Mouse (Mus musculus) testis, adult 2 months (tissue): ENCODE measurements at regions not wholly inside any gene's neighbourhood (a gene's known extent, or its start where the extent isn't known, plus 50 kb on each side); places are given as distances from the start of the nearest gene placed in this dataset.

Experiments
- CTCF ChIP-seq: fragments of 200-500 bp; IDR thresholded peaks from 2 replicates; pipeline ENCODE4 v1.5.1; 2012; ENCODE audit warnings: low read depth, mild to moderate bottlenecking, inconsistent platforms, low read length, moderate library complexity; ENCODE audit not compliant: control insufficient read depth, insufficient read depth, insufficient replicate concordance
- POLR2A ChIP-seq: fragments of 200-500 bp; IDR thresholded peaks from 2 replicates; pipeline ENCODE4 v1.6.1; 2012; ENCODE audit warnings: low read depth, mild to moderate bottlenecking, inconsistent platforms, low read length, moderate library complexity; ENCODE audit not compliant: control insufficient read depth

GRCm38 (mm10) chr8:12500291-12500690 is 72.5 kb upstream of the Spaca7 start:
- TF ChIP-seq CTCF (no peak), POLR2A (no peak)
